Mouse (Mus musculus) T-cell, adult 66 days (primary cell): ENCODE measurements around the gene Gm44965. TPM values are rescaled to one million over a fixed set of nuclear protein-coding genes. Genes with fewer than 3 reads are reported as not detected.

Experiments
- total RNA-seq, 2 experiments: library from RNA; stranded (reverse); gene quantifications; 3 replicates in 1 of 2; 4 replicates in 1 of 2; pipeline ENCODE4 v1.2.4; 2023

Gene Gm44965
- total RNA-seq = 1 to 10 TPM in 1 of 2 experiments, not detected in 1; 2.6 TPM

DNA sequence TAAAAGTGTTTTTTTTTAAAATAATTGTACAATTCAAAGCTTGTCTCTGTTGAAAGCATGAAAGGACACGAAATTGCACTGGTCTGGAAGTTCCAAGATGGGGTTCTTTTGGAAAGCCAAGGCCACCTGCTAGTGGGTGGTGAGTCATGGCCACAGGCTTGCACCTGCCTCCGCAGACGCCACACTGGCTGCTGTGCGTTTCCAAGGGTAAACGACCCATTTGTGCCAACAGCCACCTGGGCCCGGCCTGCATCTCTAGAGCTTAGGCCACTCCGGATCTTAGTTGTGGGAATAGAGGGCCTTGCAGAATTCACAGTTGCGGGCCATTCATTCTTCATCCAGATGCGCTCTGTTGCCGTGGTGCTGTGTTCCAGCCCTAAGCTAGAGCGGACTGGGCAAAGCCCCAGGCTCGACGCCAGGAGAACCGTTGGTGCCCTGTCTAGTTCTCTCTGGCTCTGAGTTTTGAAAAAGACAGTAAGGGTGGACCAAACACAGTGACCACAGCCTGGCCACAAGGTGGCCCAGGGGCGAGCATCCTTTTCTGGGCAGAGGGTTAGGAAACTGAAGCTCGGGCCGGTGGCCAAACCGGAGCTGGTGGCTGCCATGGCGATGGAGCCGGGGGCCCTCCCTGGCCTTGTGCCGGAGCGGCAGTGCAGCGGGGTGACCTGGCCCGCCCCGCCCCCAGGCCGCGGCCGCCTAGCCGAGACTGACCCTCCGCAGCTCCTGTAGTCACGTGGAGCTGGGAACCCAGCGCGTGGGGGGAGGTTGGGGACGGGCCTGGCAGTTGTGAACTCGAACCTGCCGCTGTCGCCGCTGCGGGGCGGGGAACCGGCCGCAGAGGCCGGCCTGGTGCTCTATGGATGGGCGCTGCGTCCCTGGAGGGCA is at the start of gene Gm44965, which contains the start of gene Repin1:
TSS of gene Gm44965 (plus strand) at position 784 of the 885 bp plus-strand sequence.
TSS of gene Repin1 (plus strand) at position 726 of the 885 bp plus-strand sequence.

DNA sequence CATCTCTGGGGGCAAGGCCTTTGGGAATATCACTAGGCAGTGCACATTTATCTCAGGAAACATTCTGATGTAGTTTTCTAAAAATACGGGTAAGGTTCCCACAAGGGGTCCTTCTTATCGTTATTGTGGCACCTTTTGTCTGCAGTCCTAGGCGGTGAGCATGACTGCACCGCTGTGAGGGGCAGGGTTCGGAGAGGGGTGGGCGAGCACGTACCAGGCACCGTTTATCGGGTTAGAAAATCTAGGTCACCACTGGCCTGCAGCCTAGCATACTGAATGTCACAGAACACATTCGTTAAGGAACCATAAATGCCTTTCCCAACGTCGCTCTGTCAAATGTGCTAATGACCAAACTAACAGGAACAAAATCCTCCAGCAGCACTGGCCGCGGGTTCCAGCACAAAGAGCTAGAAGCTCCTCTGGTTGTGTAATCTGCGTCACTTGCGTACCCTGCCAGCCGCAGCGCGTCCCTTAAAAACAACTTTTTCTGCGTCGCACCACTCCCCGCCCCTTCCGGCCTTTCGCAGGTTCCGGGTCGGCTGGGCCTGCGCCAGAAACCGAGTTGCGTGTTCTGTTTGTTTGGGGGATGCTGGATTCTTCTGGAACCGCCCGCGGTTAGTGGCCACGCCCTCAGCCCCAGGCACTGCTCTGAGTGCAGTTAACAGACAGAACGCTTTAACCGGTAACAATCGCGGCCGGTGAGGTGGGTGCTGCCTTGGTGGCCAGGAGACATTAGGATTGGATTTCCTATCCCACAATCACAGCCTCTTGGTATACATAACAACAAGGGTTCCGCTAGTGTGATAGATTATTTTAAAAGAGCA is 39.2 kb upstream of the Gm44965 start, which contains the start of gene Lrrc61:
TSS of gene Lrrc61 (plus strand) at position 517 of the 824 bp plus-strand sequence.

DNA sequence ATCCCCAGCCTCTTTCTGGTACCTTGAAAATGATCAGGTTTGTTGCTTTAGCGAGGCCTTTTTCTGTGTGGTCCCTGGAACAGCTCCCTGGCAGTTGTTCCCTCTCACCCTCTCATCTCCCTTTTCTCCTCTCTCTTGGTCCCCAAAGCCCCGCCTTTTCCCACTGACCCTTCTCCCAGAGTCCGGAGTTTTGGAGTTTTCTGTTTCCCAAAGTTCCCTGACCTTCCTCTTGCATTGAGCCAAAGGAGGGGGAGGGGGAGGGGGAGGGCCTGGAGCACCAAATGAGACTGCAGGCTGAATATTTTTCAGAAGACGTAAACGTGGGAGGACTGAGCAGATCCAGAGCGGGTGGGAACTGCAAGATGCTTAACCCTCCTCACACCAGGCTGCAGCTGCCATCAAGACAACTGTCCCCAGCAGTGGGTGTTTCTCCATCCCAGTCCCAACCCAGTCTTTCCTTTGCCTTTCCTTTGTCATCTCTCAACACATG is 21.1 kb upstream of the Gm44965 start, which contains the start of gene Rarres2:
TSS of gene Rarres2 (minus strand) at position 218 of the 490 bp plus-strand sequence.

DNA sequence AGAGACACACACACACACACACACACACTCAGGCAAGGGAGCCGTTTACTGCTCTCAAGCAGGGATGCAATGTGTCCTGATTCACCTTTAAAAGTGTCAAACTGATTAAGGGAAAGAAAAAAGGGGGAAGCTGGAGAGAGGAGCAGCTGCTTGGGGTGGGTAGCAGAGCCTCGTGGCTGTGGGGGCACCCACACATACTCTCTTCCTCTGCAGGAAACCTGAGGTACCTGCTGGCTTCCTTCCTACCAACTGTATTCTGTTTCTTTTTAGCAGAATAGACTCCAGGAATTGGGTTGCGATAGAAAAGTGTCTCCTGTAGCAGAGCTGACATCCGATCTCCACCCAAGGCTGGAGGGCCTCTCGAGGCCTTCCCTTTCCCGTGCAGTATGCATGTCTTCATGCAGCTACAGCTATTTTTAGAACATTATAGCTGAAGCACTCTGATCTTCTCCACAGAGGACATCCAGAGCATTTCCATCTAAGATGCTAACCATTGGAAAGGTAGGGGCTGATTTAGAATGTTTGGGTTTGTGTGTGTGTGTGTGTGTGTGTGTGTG is 4.5 kb upstream of the Gm44965 start, which contains the start of gene Gm45021:
TSS of gene Gm45021 (plus strand) at position 417 of the 557 bp plus-strand sequence.

DNA sequence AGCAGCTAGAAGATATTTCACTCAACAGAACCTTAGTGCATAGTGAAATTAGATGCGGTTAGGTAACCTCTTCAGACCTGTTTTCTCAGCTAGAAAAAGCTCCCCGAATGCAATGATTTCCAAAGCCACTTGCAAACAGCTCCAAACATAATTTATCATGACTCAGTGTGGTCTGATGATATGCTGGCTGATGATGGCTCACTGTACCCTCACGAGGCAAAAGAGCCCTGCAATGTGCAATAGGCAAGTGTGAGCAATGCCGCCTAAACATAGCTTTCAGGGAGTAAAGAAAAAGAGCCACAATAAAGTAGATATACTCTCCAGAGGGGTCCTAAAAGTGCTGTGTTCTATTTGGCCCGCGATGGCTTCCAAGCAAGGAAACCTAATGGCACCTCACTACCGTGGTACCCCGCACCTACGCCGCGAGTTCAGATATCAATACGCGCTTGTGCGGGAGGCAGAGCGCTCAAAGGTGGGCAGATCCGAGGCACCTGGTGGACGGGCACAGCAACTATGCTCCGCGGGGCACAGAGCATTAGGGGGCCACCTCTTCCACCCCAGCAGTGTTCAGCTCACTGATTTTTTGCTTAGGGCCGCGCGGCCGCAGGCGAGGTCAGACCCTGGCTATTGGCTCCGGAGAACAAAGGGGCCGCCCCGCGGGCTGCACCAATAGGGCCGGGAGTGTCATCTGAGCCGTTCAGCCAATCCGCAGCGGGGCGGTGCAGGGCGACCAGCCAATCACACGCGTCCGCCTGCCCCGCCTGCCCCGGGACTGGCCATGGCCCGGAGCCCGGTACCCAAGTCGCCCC is 7.7 kb downstream of the Gm44965 start, which contains the start of gene Zfp775:
TSS of gene Zfp775 (plus strand) at position 793 of the 809 bp plus-strand sequence.

DNA sequence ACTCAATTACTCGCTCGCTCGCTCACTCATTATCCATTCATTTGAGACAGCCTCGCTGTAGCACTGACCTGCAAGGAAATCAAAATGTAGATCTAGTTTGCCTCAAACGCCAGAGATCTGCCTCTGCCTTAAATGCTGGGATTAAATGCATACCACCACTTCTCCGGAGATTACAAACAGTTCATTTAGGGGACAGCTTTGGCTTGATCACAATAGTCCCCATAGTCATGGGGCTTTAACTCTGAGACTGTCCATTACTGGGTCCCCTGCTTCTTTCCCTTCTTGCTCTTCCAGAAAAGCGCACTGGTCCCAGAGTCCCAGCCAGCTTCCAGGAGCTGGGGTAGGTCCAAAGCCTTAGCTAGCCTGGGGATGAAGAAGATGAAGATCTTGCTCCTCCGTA is 32.7 kb downstream of the Gm44965 start, which contains the start of gene AI854703:
TSS of gene AI854703 (plus strand) at position 301 of the 400 bp plus-strand sequence.

DNA sequence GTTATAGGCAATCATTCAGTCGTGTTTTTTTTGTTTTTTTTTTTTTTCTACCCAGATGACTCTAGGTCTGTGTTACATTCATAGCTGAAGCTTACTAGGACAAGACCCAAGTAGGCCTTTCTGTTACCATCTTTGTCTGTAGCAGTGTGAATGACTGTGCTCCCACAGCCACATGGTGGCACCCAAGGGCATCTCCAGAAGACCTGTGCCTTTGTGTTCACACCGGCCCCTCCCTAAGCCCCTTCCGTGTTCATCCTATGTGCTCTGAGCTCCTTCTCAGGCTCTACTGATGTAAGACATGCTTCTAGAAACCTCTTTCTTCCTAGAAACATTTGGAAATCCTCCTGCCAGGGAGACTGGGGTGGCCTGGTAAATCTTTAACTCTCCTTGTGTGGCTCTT is 53.3 kb downstream of the Gm44965 start, which contains the start of gene Gimap8:
TSS of gene Gimap8 (plus strand) at position 240 of the 400 bp plus-strand sequence.

Other genes with a start within 250 kb of the Gm44965 start
- 10 to 100 TPM; 44.5 to 51.8 TPM for gene Krba1, start 198.4 kb upstream of the Gm44965 start, total RNA-seq
- 10 to 100 TPM in 1 of 2 experiments, 1 to 10 TPM in 1; 5.2 to 10.3 TPM for gene Zfp467, start 148.1 kb upstream of the Gm44965 start, total RNA-seq
- gene Sspo, start 145.7 kb upstream of the Gm44965 start, total RNA-seq = under 1 TPM; 0.50 TPM
- gene Atp6v0e2, start 56.3 kb upstream of the Gm44965 start, total RNA-seq = 1 to 10 TPM in 1 of 2 experiments, under 1 TPM in 1; 0.92 to 1.3 TPM
- 10 to 100 TPM; 47.2 to 48.8 TPM for gene Lrrc61, start 39.1 kb upstream of the Gm44965 start, total RNA-seq
- gene Rarres2, start 21.2 kb upstream of the Gm44965 start, total RNA-seq = not detected
- not detected for gene Gm45021, start 4.3 kb upstream of the Gm44965 start, total RNA-seq
- gene Repin1, start 58 bp upstream of the Gm44965 start, total RNA-seq = 1 to 10 TPM; 2.0 to 2.4 TPM
- gene Zfp775, start 8.1 kb downstream of the Gm44965 start, total RNA-seq = 1 to 10 TPM; 4.7 to 5.6 TPM
- 1 to 10 TPM in 1 of 2 experiments, under 1 TPM in 1; 0.92 to 1.3 TPM for gene AI854703, start 32.8 kb downstream of the Gm44965 start, total RNA-seq
- gene Gimap8, start 53.3 kb downstream of the Gm44965 start, total RNA-seq = 100 to 1,000 TPM; 131 to 163 TPM
- gene Gimap9, start 82.2 kb downstream of the Gm44965 start, total RNA-seq = 100 to 1,000 TPM; 123 to 132 TPM
- gene Gimap4, start 90.6 kb downstream of the Gm44965 start, total RNA-seq = 100 to 1,000 TPM; 291 to 421 TPM
- 1,000 to 10,000 TPM; 1,277 to 1,347 TPM for gene Gimap6, start 114.3 kb downstream of the Gm44965 start, total RNA-seq
- gene Gm28053, start 124.7 kb downstream of the Gm44965 start, total RNA-seq = 10 to 100 TPM; 10.8 to 18.8 TPM
- gene Gimap7, start 124.7 kb downstream of the Gm44965 start, total RNA-seq = 10 to 100 TPM; 40.2 to 63.2 TPM
- gene Gimap1, start 145.1 kb downstream of the Gm44965 start, total RNA-seq = 100 to 1,000 TPM; 142 to 153 TPM
- 100 to 1,000 TPM; 137 to 160 TPM for gene Gimap5, start 152.3 kb downstream of the Gm44965 start, total RNA-seq
- 100 to 1,000 TPM; 434 to 577 TPM for gene Gimap3, start 176.9 kb downstream of the Gm44965 start, total RNA-seq
- gene Tmem176a, start 247.0 kb downstream of the Gm44965 start, total RNA-seq = 1 to 10 TPM; 3.5 to 8.8 TPM
- gene Tmem176b, start 247.6 kb downstream of the Gm44965 start, total RNA-seq = 10 to 100 TPM in 1 of 2 experiments, 1 to 10 TPM in 1; 8.7 to 10.5 TPM